Mouse (Mus musculus) liver, embryonic 14.5 days (tissue): ENCODE results near the gene Gm20481.

Source experiments
- CTCF ChIP-seq: IDR thresholded peaks from 2 replicates; pipeline ENCODE4 v1.5.1; 2016; ENCODE audit warnings: antibody characterized with exemption, low read depth, control low read depth
- EP300 ChIP-seq: IDR thresholded peaks from 2 replicates; pipeline ENCODE4 v1.6.1; 2016; ENCODE audit warnings: antibody characterized with exemption, low read depth

DNA sequence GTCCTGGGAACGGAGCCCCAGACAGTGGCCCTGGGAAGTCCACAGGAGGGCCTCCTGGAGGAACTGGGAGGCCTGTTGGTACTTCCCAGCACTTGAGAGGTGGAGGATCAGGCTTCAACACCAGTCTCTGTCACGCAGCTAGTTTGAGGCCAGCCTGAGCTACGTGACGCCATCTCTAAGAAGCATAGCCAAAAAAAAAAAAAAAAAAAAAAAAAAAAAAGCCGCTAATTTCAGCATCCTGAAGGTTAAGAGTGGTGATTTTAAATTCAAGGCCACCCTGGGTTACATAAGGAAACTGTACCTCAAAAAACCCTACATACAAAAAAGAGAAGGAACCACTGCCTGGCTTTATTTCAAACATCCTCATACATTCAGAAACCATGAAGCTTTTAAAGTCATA is 45.5 kb upstream of the Gm20481 start:
- TF ChIP-seq CTCF (no peak), EP300 (no peak)
